Mouse (Mus musculus): ENCODE measurements at regions not wholly inside any gene's neighbourhood (a gene's known extent, or its start where the extent isn't known, plus 50 kb on each side); places are given as distances from the start of the nearest gene placed in this dataset.

GRCm38 (mm10) chr4:9010381-9011128 is 771.7 kb upstream of the Car8 start:
- Histone ChIP-seq H3K27ac (no peak overlapping the region), H3K4me2 (peak overlapping the region; percentile 41), H3K9me3 (replicated peaks) (no peaks in the 10 kb centered on the region), H3K36me3 (no peaks in the 10 kb centered on the region), H3K27me3 (peaks cover 13% of the 10 kb centered on the region), H3K4me3 (replicated peaks) (0 out of 2 replicates have a peak overlapping the region, but pooled peaks have one; percentile 0), H3K9ac (no peak overlapping the region; the same call in 1 of the 2 replicates), H3K4me1 (peaks cover 38% of the 10 kb centered on the region)
- WGBS: 30% methylated on average over 17 of the region's 17 CpGs
- ATAC-seq (replicated peaks; ENCODE audit: low FRiP score): peak; percentile 55

GRCm38 (mm10) chr4:9009656-9010055 is 770.8 kb upstream of the Car8 start:
- ATAC-seq (replicated peaks; ENCODE audit: low FRiP score): no peak
- H3K27me3 ChIP-seq: peaks cover 10% of the 10 kb centered on the region
- 53% methylated on average over 4 of the region's 4 CpGs for WGBS

GRCm38 (mm10) chr4:9005938-9006626 is 767.2 kb upstream of the Car8 start:
- Histone ChIP-seq H3K27me3 (no peaks in the 10 kb centered on the region), H3K9me3 (replicated peaks) (no peaks in the 10 kb centered on the region), H3K4me1 (peaks cover 16% of the 10 kb centered on the region), H3K27ac (no peak overlapping the region), H3K4me3 (replicated peaks) (no peak overlapping the region), H3K4me2 (no peak overlapping the region), H3K9ac (no peak overlapping the region), H3K36me3 (no peaks in the 10 kb centered on the region)
- no peak for ATAC-seq (replicated peaks; ENCODE audit: low FRiP score)
- WGBS: 21% methylated on average over 8 of the region's 8 CpGs

More at GRCm38 (mm10) chr4:9009656-9010055, 770.8 kb upstream of the Car8 start:
- Histone ChIP-seq H3K27ac (no peak overlapping the region), H3K9ac (no peak overlapping the region), H3K4me2 (0 out of 2 replicates have a peak overlapping the region, but pooled peaks have one; percentile 7), H3K36me3 (no peaks in the 10 kb centered on the region), H3K9me3 (replicated peaks) (no peaks in the 10 kb centered on the region), H3K4me3 (replicated peaks) (no peak overlapping the region), H3K4me1 (peaks cover 32% of the 10 kb centered on the region)

- no peaks in the 10 kb centered on the region for H3K9me3 ChIP-seq (replicated peaks)
- no peak overlapping the region for H3K9ac ChIP-seq
- no peak overlapping the region for H3K4me3 ChIP-seq (replicated peaks)
- no peaks in the 10 kb centered on the region for H3K27me3 ChIP-seq
- no peaks in the 10 kb centered on the region for H3K36me3 ChIP-seq
- H3K27ac ChIP-seq: no peak overlapping the region
- no peak for ATAC-seq (replicated peaks; ENCODE audit: low FRiP score)
- WGBS: 76% methylated on average over 1 of the region's 1 CpGs
- no peaks in the 10 kb centered on the region for H3K4me1 ChIP-seq
- H3K4me2 ChIP-seq: no peak overlapping the region
Observed at GRCm38 (mm10) chr4:9003891-9004290, 765.0 kb upstream of the Car8 start.

- no peaks in the 10 kb centered on the region for H3K36me3 ChIP-seq
- no peaks in the 10 kb centered on the region for H3K4me1 ChIP-seq
- H3K27ac ChIP-seq: no peak overlapping the region
- 81% methylated on average over 6 of the region's 6 CpGs for WGBS
- H3K9ac ChIP-seq: no peak overlapping the region
- H3K9me3 ChIP-seq (replicated peaks): no peaks in the 10 kb centered on the region
- peaks cover under 1% of the 10 kb centered on the region; the same call in 1 of the 2 replicates for H3K27me3 ChIP-seq
- no peak overlapping the region for H3K4me3 ChIP-seq (replicated peaks)
- no peak for ATAC-seq (replicated peaks; ENCODE audit: low FRiP score)
- H3K4me2 ChIP-seq: no peak overlapping the region
Observed at GRCm38 (mm10) chr4:9002380-9002779, 763.5 kb upstream of the Car8 start.

- H3K27me3 ChIP-seq: peaks cover 20% of the 10 kb centered on the region
- ATAC-seq (replicated peaks; ENCODE audit: low FRiP score): no peak
- H3K9ac ChIP-seq: no peak overlapping the region
- no peaks in the 10 kb centered on the region for H3K4me1 ChIP-seq
- no peak overlapping the region for H3K4me2 ChIP-seq
- no peak overlapping the region for H3K27ac ChIP-seq
- H3K36me3 ChIP-seq: no peaks in the 10 kb centered on the region
- no peaks in the 10 kb centered on the region for H3K9me3 ChIP-seq (replicated peaks)
- 90% methylated on average over 4 of the region's 4 CpGs for WGBS
- no peak overlapping the region for H3K4me3 ChIP-seq (replicated peaks)
Observed at GRCm38 (mm10) chr4:8998606-8999005, 759.8 kb upstream of the Car8 start.

- Histone ChIP-seq H3K9ac (no peak overlapping the region), H3K36me3 (no peaks in the 10 kb centered on the region), H3K4me1 (peaks cover 21% of the 10 kb centered on the region), H3K27ac (no peak overlapping the region), H3K27me3 (peaks cover 30% of the 10 kb centered on the region), H3K4me3 (replicated peaks) (no peak overlapping the region), H3K4me2 (no peak overlapping the region), H3K9me3 (replicated peaks) (no peaks in the 10 kb centered on the region)
- WGBS: 41% methylated on average over 1 of the region's 1 CpGs
- ATAC-seq (replicated peaks; ENCODE audit: low FRiP score): no peak
Observed at GRCm38 (mm10) chr4:8992171-8992570, 753.3 kb upstream of the Car8 start.

GRCm38 (mm10) chr4:8990551-8990950 is 751.7 kb upstream of the Car8 start:
- WGBS: 76% methylated on average over 5 of the region's 5 CpGs
- Histone ChIP-seq H3K9me3 (replicated peaks) (no peaks in the 10 kb centered on the region), H3K4me3 (replicated peaks) (no peak overlapping the region), H3K36me3 (no peaks in the 10 kb centered on the region), H3K27me3 (peaks cover 24% of the 10 kb centered on the region), H3K4me1 (peaks cover 31% of the 10 kb centered on the region), H3K9ac (no peak overlapping the region), H3K4me2 (no peak overlapping the region), H3K27ac (no peak overlapping the region)
- no peak for ATAC-seq (replicated peaks; ENCODE audit: low FRiP score)

- ATAC-seq (replicated peaks; ENCODE audit: low FRiP score): no peak
- Histone ChIP-seq H3K27ac (no peak overlapping the region), H3K4me3 (replicated peaks) (no peak overlapping the region), H3K9me3 (replicated peaks) (no peaks in the 10 kb centered on the region), H3K27me3 (peaks cover 23% of the 10 kb centered on the region; the same call in 1 of the 2 replicates), H3K4me1 (peaks cover 31% of the 10 kb centered on the region), H3K9ac (no peak overlapping the region), H3K36me3 (no peaks in the 10 kb centered on the region), H3K4me2 (no peak overlapping the region)
- 87% methylated on average over 6 of the region's 6 CpGs for WGBS
Observed at GRCm38 (mm10) chr4:8989614-8990013, 750.8 kb upstream of the Car8 start.

- H3K4me3 ChIP-seq (replicated peaks): no peak overlapping the region
- H3K9me3 ChIP-seq (replicated peaks): no peaks in the 10 kb centered on the region
- no peaks in the 10 kb centered on the region for H3K36me3 ChIP-seq
- WGBS: 93% methylated on average over 4 of the region's 4 CpGs
- ATAC-seq (replicated peaks; ENCODE audit: low FRiP score): no peak
- no peak overlapping the region for H3K27ac ChIP-seq
- peaks cover 31% of the 10 kb centered on the region for H3K4me1 ChIP-seq
- peaks cover 23% of the 10 kb centered on the region; the same call in 1 of the 2 replicates for H3K27me3 ChIP-seq
- no peak overlapping the region for H3K4me2 ChIP-seq
- H3K9ac ChIP-seq: no peak overlapping the region
Observed at GRCm38 (mm10) chr4:8989110-8989509, 750.3 kb upstream of the Car8 start.

GRCm38 (mm10) chr4:8988345-8988733 is 749.5 kb upstream of the Car8 start:
- H3K9ac ChIP-seq: no peak overlapping the region
- WGBS: 34% methylated on average over 8 of the region's 8 CpGs

GRCm38 (mm10) chr4:8987544-8988344 is 748.9 kb upstream of the Car8 start:
- peaks cover 23% of the 10 kb centered on the region; the same call in 1 of the 2 replicates for H3K27me3 ChIP-seq
- ATAC-seq (replicated peaks; ENCODE audit: low FRiP score): no peak
- no peak overlapping the region for H3K4me3 ChIP-seq (replicated peaks)
- WGBS: 36% methylated on average over 10 of the region's 10 CpGs
- H3K9ac ChIP-seq: no peak overlapping the region
- H3K4me1 ChIP-seq: peaks cover 30% of the 10 kb centered on the region
- no peak overlapping the region for H3K4me2 ChIP-seq
- no peaks in the 10 kb centered on the region for H3K36me3 ChIP-seq
- no peaks in the 10 kb centered on the region for H3K9me3 ChIP-seq (replicated peaks)
- no peak overlapping the region for H3K27ac ChIP-seq

More at GRCm38 (mm10) chr4:8988345-8988733, 749.5 kb upstream of the Car8 start:
- H3K36me3 ChIP-seq: no peaks in the 10 kb centered on the region
- no peak for ATAC-seq (replicated peaks; ENCODE audit: low FRiP score)
- H3K4me3 ChIP-seq (replicated peaks): no peak overlapping the region
- H3K27me3 ChIP-seq: peaks cover 23% of the 10 kb centered on the region; the same call in 1 of the 2 replicates
- no peak overlapping the region for H3K4me2 ChIP-seq
- H3K27ac ChIP-seq: no peak overlapping the region
- no peaks in the 10 kb centered on the region for H3K9me3 ChIP-seq (replicated peaks)
- peaks cover 31% of the 10 kb centered on the region for H3K4me1 ChIP-seq

All from kidney, embryonic 15.5 days (tissue).